Mouse (Mus musculus) 416B (cell line): Measurements from ENCODE around the gene Ppef1.

Experiments used
- DNase-seq: peaks from one replicate; pipeline ENCODE4 v3.0.0; 2011; ENCODE audit warnings: low read depth

Gene Ppef1

DNA sequence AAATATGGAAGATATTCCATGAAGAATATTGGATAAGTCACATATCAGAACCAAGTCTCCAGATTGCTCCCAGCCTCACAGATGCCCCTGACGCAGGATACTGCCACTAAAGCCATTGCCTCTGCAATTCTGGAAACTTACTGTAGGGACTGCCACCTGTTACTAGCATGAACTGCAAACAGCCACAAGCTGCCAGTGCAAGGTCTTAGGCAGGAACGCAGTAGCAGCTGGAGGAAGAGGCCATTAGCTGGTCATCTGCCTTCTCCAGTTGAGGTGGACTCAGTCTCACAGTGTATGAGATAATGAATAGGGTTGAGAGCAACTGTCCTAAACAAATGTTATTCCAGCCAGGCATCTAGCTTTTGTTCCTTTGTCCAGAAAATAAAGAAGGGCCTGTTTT, 137.5 kb downstream of the Ppef1 start:
- DNase-seq = no peak

- no peak for DNase-seq
These were observed 142.6 kb downstream of the Ppef1 start for GRCm38 (mm10) chrX:160592933-160593332.

DNA sequence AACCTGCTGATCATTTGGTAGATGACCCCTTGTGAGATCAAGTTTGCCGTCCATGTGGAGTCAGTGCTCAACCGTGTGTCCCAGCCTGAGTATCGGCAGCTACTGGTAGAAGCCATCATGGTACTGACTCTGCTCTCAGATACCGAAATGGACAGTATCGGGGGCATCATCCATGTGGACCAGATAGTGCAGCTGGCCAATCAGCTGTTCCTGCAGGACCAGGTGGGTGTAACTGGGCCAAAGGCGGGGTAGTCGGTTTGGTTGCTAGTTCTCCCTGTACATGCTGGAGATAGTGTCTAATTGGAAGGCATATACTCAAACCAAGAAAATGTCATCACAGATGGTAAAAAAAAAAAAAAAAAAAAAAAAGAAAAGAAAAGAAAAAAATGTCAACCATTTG, 145.4 kb downstream of the Ppef1 start:
- no peak for DNase-seq

GRCm38 (mm10) chrX:160588523-160588922, 147.0 kb downstream of the Ppef1 start:
- no peak for DNase-seq

DNA sequence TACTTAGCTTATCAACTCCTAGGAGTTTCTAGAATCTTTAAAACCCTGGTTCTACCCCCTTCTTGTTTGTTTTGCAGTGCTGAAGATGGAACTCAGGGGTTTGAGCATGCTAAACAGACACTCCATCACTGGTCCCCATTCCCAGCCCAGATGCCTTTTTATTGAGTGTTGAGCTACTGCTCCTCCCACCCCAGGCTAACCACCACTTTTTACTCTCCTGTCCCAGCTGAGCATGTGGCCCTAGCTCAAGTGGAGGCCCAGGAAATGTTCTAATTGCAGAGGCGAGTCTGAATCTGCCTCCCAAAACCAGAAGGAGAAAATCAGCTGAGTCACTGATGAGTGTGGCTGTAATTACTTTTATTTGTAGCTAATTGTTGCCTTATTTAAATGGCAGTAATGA, 150.5 kb downstream of the Ppef1 start:
- no peak for DNase-seq

DNA sequence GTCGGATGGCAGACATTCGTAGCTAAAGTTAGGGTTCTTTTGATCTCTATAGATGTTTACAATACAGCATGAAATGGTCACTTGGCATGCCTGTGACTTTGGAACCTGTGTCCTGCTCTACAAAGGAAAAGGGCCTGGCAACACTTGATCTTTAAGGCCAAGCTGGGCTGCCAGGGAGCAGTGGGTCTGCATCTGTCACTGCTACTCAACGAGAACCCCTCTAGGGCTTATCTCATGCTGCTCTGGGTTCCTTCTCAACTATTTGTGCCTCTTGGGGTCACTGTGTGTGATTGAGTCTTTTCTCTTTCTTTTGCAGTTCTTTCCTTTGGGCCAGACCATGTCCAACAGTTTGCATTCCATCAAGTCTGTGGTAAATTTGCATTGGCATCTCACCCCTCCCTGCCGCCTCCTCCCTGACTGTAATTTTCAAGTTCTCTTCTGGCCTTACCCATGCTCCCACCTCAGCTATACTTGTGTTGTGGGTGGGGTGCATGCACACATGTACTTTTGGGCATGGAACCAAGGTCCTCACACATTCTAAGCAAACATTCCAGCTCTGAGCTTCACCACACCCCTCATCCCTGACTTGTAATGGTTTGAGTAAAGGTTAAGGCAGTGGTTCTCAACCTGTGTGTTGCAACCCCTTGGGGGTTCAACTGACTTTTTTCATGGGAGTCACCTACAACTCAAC, 151.3 kb downstream of the Ppef1 start:
- no peak for DNase-seq

- no peak for DNase-seq
These were observed 152.0 kb downstream of the Ppef1 start for GRCm38 (mm10) chrX:160583589-160583988.
